Mouse (Mus musculus): Measurements from ENCODE around the gene Megf8.

DNA sequence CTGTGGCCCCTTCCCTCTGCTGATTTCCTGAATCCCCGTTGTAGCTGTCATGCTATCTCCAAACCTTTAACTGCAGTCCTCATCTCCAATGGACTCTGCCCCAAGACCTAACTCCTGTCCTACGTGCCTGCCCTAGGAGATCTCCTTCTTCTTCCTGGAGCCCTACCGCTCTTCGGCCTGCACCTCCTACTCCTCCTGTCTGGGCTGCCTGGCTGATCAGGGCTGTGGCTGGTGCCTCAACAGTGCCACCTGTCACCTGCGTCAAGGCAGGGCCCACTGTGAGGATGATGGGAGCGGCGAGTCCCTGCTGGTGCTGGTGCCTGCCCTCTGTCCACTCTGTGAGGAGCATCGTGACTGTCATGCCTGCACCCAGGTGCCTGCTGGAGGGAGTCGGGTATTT, 22.4 kb downstream of the Megf8 start:
- TF ChIP-seq CTCF (IDR thresholded peaks at IDR 0.05; ENCODE audit: borderline replicate concordance, insufficient read depth, low read length) (no peak), POLR2A (IDR thresholded peaks at IDR 0.05; ENCODE audit: low read depth, low read length) (no peak)
